Mouse (Mus musculus) heart, embryonic 11.5 days (tissue): Measurements from ENCODE around the gene Gigyf1. TPM values are rescaled to one million over a fixed set of nuclear protein-coding genes. Genes with fewer than 3 reads are reported as not detected.
A peak's percentile ranks its signal among the peaks of the same experiment; 100 is the strongest.

Experiments used
- ATAC-seq: fragments of 200-750 bp; cut with Nextera tagmentation; replicated peaks from 2 replicates; pipeline ENCODE4 v1.8.0; 2017; ENCODE audit warnings: moderate library complexity; ENCODE audit not compliant: insufficient number of reproducible peaks, low FRiP score, low TSS enrichment
- H3K27ac ChIP-seq: fragments of 300-500 bp; sonication (generic); 2 replicates; pipeline ENCODE4 v1.5.1; 2014; ENCODE audit warnings: mild to moderate bottlenecking, low read depth, low read length
- H3K27me3 ChIP-seq: fragments of 300-500 bp; sonication (generic); 2 replicates; pipeline ENCODE4 v1.6.1; 2014; ENCODE audit warnings: mild to moderate bottlenecking, low read length, mixed read lengths; ENCODE audit not compliant: control insufficient read depth, insufficient read depth
- H3K36me3 ChIP-seq: fragments of 300-500 bp; sonication (generic); 2 replicates; pipeline ENCODE4 v1.6.1; 2014; ENCODE audit warnings: mild to moderate bottlenecking, low read length, moderate library complexity, mixed read lengths; ENCODE audit not compliant: control insufficient read depth, insufficient read depth
- H3K4me1 ChIP-seq: fragments of 300-500 bp; sonication (generic); 2 replicates; pipeline ENCODE4 v1.6.1; 2014; ENCODE audit warnings: low read length; ENCODE audit not compliant: control insufficient read depth, insufficient read depth
- H3K4me2 ChIP-seq: fragments of 300-500 bp; sonication (generic); 2 replicates; pipeline ENCODE4 v1.6.1; 2014; ENCODE audit warnings: mild to moderate bottlenecking, moderate library complexity
- H3K4me3 ChIP-seq: fragments of 300-500 bp; sonication (generic); 2 replicates; pipeline ENCODE4 v1.5.1; 2014; ENCODE audit warnings: low read depth, low read length
- H3K9ac ChIP-seq: fragments of 300-500 bp; sonication (generic); 2 replicates; pipeline ENCODE4 v1.6.1; 2014; ENCODE audit warnings: mild to moderate bottlenecking, low read depth, low read length, moderate library complexity
- H3K9me3 ChIP-seq: fragments of 300-500 bp; sonication (generic); replicated peaks from 2 replicates; pipeline ENCODE4 v1.6.1; 2016; ENCODE audit warnings: low read length; ENCODE audit not compliant: control insufficient read depth
- WGBS: fragments of 180-500 bp; shearing (Covaris S2); extraction: QIAGEN DNeasy Blood & Tissue Kit; methylation state at CpG from one replicate; pipeline ENCODE4 v1.1.7; 2014; ENCODE audit not compliant: insufficient replicate concordance; 5-methylcytosine and 5-hydroxymethylcytosine counted together
- polyA plus RNA-seq: library from polyadenylated mRNA; unstranded; fragments of >200 nt; fragmentation: Nextera tagmentation; extraction: Ambion mirVana; gene quantifications from 2 replicates; pipeline ENCODE4 v1.2.1, GENCODE M21; 2014

Gigyf1 gene
- polyA plus RNA-seq, 1 experiment from 2014 or later: 9.5 TPM

DNA sequence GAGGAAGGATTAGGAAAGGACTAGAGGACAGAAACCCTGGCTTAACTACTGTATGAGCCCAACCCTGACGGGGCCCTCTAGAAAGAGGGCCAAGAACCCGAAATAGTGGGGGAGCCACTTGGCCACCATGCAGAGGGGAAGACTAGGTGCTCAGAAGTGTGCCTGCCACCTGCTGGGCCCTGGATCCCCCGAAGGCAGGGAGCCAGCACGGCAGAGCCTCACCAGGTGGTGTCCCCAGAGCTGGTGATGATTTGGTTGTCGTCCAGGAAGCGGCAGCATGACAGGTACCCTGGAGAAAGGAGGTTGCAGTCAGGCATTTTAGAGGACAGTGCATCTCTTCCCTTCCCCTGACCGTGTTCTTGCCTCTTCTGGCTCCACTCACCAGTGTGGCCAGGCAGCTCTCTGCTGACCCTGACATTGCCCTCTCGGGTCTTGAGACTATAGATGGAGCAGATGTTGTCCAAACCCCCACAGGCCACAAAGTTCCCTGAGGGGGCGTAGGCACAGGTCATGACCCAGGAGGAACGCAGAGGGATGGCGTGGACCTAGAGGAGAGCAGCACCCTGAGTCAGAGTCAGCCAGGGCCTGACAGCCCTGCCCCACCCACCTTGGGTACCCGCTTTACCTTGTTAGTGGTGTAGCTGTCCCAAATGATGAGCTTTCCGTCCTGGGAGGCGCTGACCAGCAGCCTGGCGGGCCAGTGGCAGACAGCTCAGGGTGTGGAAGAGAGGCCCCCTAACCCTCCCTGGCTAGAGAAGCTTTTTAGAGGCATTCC, 11.1 kb downstream of the Gigyf1 start:
- no peak overlapping the region for H3K9ac ChIP-seq
- H3K4me2 ChIP-seq: no peak overlapping the region
- peaks cover 10% of the 10 kb centered on the region; the same call in 1 of the 2 replicates for H3K4me1 ChIP-seq
- H3K36me3 ChIP-seq: peaks cover 38% of the 10 kb centered on the region
- no peaks in the 10 kb centered on the region for H3K9me3 ChIP-seq
- no peaks in the 10 kb centered on the region for H3K27me3 ChIP-seq
- 79% methylated on average over 15 of the region's 15 CpGs for WGBS
- H3K27ac ChIP-seq: no peak overlapping the region; the same call in 1 of the 2 replicates
- ATAC-seq: no peak
- peak overlapping the region; percentile 10; the same call in 1 of the 2 replicates for H3K4me3 ChIP-seq

GRCm38 (mm10) chr5:137530075-137530474, 11.7 kb downstream of the Gigyf1 start:
- H3K4me1 ChIP-seq: peaks cover 10% of the 10 kb centered on the region; the same call in 1 of the 2 replicates
- H3K27me3 ChIP-seq: no peaks in the 10 kb centered on the region
- no peaks in the 10 kb centered on the region for H3K9me3 ChIP-seq
- ATAC-seq: no peak
- peak overlapping the region; percentile 75 for H3K4me3 ChIP-seq
- peaks cover 32% of the 10 kb centered on the region for H3K36me3 ChIP-seq
- H3K4me2 ChIP-seq: peak overlapping the region; percentile 99
- H3K27ac ChIP-seq: peak overlapping the region; percentile 41
- WGBS: 80% methylated on average over 8 of the region's 8 CpGs
- H3K9ac ChIP-seq: peak overlapping the region; percentile 72

- ATAC-seq: peak; percentile 24; the same call in 1 of the 2 replicates
- no peaks in the 10 kb centered on the region for H3K9me3 ChIP-seq
- H3K36me3 ChIP-seq: peaks cover 25% of the 10 kb centered on the region
- no peaks in the 10 kb centered on the region for H3K27me3 ChIP-seq
- H3K9ac ChIP-seq: peak overlapping the region; percentile 72
- H3K27ac ChIP-seq: peak overlapping the region; percentile 41
- 1% methylated on average over 40 of the region's 46 CpGs for WGBS
- H3K4me2 ChIP-seq: peak overlapping the region; percentile 99
- peak overlapping the region; percentile 75 for H3K4me3 ChIP-seq
- peaks cover 10% of the 10 kb centered on the region; the same call in 1 of the 2 replicates for H3K4me1 ChIP-seq
Measured at GRCm38 (mm10) chr5:137530588-137531413, 12.5 kb downstream of the Gigyf1 start.

GRCm38 (mm10) chr5:137531414-137532130, 13.2 kb downstream of the Gigyf1 start:
- no peaks in the 10 kb centered on the region for H3K9me3 ChIP-seq
- peak overlapping the region; percentile 99 for H3K4me2 ChIP-seq
- under 1% methylated on average over 51 of the region's 51 CpGs for WGBS
- H3K27ac ChIP-seq: peak overlapping the region; percentile 41
- peak overlapping the region; percentile 72 for H3K9ac ChIP-seq
- ATAC-seq: 0 out of 2 replicates have a peak, but pooled peaks have one; percentile 0
- H3K4me3 ChIP-seq: peak overlapping the region; percentile 75
- peaks cover 7% of the 10 kb centered on the region; the same call in 1 of the 2 replicates for H3K4me1 ChIP-seq
- H3K27me3 ChIP-seq: no peaks in the 10 kb centered on the region
- H3K36me3 ChIP-seq: peaks cover 25% of the 10 kb centered on the region

DNA sequence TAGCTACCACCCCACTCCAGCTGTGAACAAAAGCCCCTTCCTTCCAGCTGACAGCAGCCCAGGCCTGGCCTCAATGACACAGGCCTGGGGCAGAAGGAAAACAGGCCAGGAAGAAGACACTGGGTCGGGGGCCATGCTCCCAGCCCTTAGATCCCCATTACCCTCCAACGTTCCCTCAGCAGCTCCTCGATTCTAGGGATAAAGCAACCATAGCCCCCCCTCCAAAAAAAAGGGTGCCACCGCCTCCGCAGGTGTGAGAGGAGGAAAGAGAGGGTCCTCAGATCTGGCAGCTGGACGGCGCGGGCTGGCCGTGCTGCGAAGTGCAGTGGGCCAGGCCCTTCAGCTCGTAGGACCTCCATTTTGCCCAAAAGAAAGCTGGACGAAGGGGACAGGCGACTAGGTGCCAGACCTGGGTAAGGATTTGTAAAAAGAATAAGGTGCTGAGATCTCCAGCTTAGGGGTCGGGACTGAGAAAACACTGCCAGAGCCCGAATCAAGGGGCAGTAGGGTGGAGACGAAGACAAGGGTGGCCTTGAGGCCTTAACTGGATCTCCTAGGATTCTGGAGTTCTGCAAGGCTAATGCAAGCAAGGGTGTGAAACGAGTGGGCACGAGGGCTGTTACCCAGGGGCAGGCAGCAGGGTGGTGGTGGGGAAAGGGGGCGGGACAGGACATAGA, 13.9 kb downstream of the Gigyf1 start:
- no peak for ATAC-seq
- peak overlapping the region; percentile 72 for H3K9ac ChIP-seq
- H3K9me3 ChIP-seq: no peaks in the 10 kb centered on the region
- peak overlapping the region; percentile 41 for H3K27ac ChIP-seq
- WGBS: under 1% methylated on average over 19 of the region's 19 CpGs
- peaks cover 7% of the 10 kb centered on the region; the same call in 1 of the 2 replicates for H3K4me1 ChIP-seq
- peak overlapping the region; percentile 75 for H3K4me3 ChIP-seq
- peaks cover 25% of the 10 kb centered on the region for H3K36me3 ChIP-seq
- no peaks in the 10 kb centered on the region for H3K27me3 ChIP-seq
- peak overlapping the region; percentile 99 for H3K4me2 ChIP-seq

DNA sequence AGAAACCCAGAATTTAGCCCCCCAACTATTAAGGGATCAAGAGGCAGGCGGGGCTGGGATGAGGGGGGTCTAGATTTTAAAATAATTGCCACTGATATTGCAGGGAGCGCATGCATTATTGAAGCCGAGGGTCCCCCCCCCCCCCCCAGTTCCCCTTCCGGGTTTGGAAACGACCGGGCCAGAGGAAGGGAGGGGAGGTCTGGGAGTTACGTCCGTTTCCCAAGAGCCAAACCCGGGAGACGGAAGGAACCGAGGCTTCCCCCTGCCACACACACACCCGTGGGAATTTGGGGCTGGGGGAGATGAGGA, 14.4 kb downstream of the Gigyf1 start:
- Histone ChIP-seq H3K4me3 (peak overlapping the region; percentile 75), H3K9ac (peak overlapping the region; percentile 72), H3K4me2 (peak overlapping the region; percentile 99), H3K9me3 (no peaks in the 10 kb centered on the region), H3K4me1 (peaks cover 3% of the 10 kb centered on the region; the same call in 1 of the 2 replicates), H3K27ac (peak overlapping the region; percentile 41), H3K36me3 (peaks cover 21% of the 10 kb centered on the region), H3K27me3 (no peaks in the 10 kb centered on the region)
- WGBS: 0% methylated on average over 10 of the region's 12 CpGs
- ATAC-seq: peak; percentile 4; the same call in 1 of the 2 replicates

DNA sequence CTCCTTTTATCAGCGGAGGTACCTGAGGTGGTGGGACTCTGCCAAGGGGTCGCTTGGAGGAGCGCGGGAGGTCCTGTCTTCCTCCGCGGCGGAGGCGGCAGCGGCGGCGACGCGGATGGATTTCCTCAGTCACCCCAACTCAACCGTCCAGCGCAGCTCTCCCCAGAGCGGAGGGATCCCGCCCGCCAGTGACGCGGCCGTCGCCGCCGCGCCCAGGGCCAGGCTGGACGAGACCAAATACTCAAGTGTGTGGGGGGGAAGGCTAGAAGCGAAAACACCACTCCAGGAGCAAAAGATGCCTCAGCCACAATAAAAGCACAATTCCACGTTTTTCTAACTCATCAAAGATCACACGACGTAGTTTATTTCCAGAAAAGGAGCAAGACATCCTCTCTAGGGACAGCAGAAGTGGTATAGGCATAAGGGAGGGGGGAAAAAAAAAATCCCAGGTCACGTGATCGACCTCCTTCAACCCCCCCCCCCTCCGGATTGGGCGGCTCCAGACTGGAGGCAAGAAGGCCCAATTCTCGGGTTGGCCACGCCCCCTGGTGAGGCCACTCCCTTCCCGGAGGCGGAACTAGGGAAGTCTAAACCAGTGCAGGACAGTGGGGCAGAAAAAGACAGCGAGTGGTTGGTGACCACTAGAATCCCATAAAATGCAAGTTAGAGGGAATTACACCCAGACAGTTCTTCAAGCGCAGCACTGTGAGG, 14.9 kb downstream of the Gigyf1 start, which contains the start of the genes Epo and Gnb2:
Gene Epo, minus strand, starts transcription at position 126 of the 711 bp plus-strand sequence.
Gene Gnb2, minus strand, starts transcription at position 394 of the 711 bp plus-strand sequence.
- peak within 1 kb of the TSS; percentile 75 for H3K4me3 ChIP-seq
- peak within 1 kb of the TSS; percentile 72 for H3K9ac ChIP-seq
- peak within 1 kb of the TSS; percentile 99 for H3K4me2 ChIP-seq
- no peaks in the 10 kb centered on the region for H3K27me3 ChIP-seq
- WGBS: 1% methylated on average over 39 of the region's 40 CpGs
- peak; percentile 74 for ATAC-seq
- H3K27ac ChIP-seq: peak within 1 kb of the TSS; percentile 41
- H3K9me3 ChIP-seq: no peaks in the 10 kb centered on the region
- H3K36me3 ChIP-seq: peaks cover 16% of the 10 kb centered on the region
- peaks cover 3% of the 10 kb centered on the region; the same call in 1 of the 2 replicates for H3K4me1 ChIP-seq
